Mouse (Mus musculus) small intestine, adult 2 months (tissue): ENCODE measurements around the gene Dock9.

Experiments used
- CTCF ChIP-seq: fragments of 200-500 bp; IDR thresholded peaks from 2 replicates; pipeline ENCODE4 v1.5.1; 2012; ENCODE audit warnings: low read depth, mild to moderate bottlenecking, control low read depth, inconsistent platforms, low read length, moderate library complexity, mixed read lengths; ENCODE audit not compliant: insufficient replicate concordance, insufficient read length; ENCODE audit errors: extremely low read depth
- POLR2A ChIP-seq: fragments of 200-500 bp; IDR thresholded peaks from 2 replicates; pipeline ENCODE4 v1.6.1; 2012; ENCODE audit warnings: low read depth, mild to moderate bottlenecking, control low read depth, inconsistent platforms, low read length, moderate library complexity

GRCm38 (mm10) chr14:121732196-121732595, 65.4 kb downstream of the Dock9 start:
- no peak for TF ChIP-seq POLR2A
- TF ChIP-seq CTCF = no peak
